Mouse (Mus musculus) c-Kit-negative CD71-positive TER-119-positive erythroid progenitor cells, embryonic 14.5 days (primary cell): ENCODE data around the gene Cacna1g.

ENCODE experiments used
- DNase-seq: peaks from one replicate; pipeline ENCODE4 v3.0.0-alpha.2; 2013; ENCODE audit warnings: low read depth, low spot score

Gene Cacna1g

GRCm38 (mm10) chr11:94362101-94362500 lies 111.9 kb downstream of the Cacna1g start:
- no peak for DNase-seq

DNA sequence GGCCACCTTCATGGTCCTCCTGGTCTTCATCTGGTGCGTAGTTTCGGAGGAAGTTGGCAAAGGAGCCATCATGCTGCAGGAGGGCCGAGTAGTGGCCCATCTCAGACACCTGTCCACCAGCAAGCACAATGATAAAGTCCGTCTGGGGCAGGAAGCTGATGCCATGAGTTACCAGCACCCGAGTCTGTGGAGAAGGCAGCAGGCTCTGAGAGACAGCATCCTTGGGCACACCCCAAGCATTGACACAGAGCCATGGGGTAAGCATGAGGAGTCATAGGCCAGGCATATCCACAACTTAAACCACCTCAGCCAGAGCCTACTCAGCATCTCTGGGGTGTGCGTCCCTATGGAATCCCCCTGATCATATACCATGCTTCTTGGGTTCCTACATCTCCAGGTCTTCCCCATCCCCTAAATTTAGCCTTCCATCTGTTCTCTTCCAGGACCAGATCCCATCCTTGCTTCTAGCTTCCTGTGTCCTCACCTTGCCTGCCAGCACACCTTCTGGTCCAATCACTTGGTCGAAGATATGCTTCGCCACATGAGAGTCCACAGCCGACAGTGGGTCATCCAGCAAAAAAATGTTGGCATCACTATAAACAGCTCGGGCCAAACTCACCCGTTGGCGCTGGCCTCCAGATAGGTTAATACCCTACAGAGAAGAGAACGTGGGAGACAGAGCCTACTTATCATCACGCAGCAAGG lies 112.7 kb downstream of the Cacna1g start:
- DNase-seq, result no peak

- DNase-seq, result no peak
Measured at GRCm38 (mm10) chr11:94359168-94359567, 114.8 kb downstream of the Cacna1g start.
